Mouse (Mus musculus): ENCODE data around the gene Fam198a. TPM values are rescaled to one million over a fixed set of nuclear protein-coding genes. Genes with fewer than 3 reads are reported as not detected.

Fam198a gene
- total RNA-seq, 2 experiments from 2014 or later: 3.1 to 4.3 TPM

- intact Hi-C loops (cut with DNase I; ENCODE audit: low total_unique reads): no loop called here
- DNase-seq: no peak
Measured at GRCm38 (mm10) chr9:121924901-121925560, 25.8 kb upstream of the Fam198a start.

- intact Hi-C loops (cut with DNase I; ENCODE audit: low total_unique reads): no loop called here
- DNase-seq: no peak
Measured at GRCm38 (mm10) chr9:121925959-121926358, 24.8 kb upstream of the Fam198a start.

- DNase-seq: no peak
- intact Hi-C loops (cut with DNase I; ENCODE audit: low total_unique reads): no loop called here
Measured at GRCm38 (mm10) chr9:121926634-121927405, 24.0 kb upstream of the Fam198a start.

GRCm38 (mm10) chr9:121927721-121928120 lies 23.1 kb upstream of the Fam198a start:
- DNase-seq: no peak
- intact Hi-C loops (cut with DNase I; ENCODE audit: low total_unique reads): no loop called here

GRCm38 (mm10) chr9:121928498-121928897 lies 22.3 kb upstream of the Fam198a start:
- no peak for DNase-seq
- intact Hi-C loops (cut with DNase I; ENCODE audit: low total_unique reads): no loop called here

GRCm38 (mm10) chr9:121934856-121935255 lies 15.9 kb upstream of the Fam198a start:
- no peak for DNase-seq
- intact Hi-C loops (cut with DNase I; ENCODE audit: low total_unique reads): no loop called here

GRCm38 (mm10) chr9:121936952-121937351 lies 13.8 kb upstream of the Fam198a start:
- intact Hi-C loops (cut with DNase I; ENCODE audit: low total_unique reads): no loop called here
- no peak for DNase-seq

- intact Hi-C loops (cut with DNase I; ENCODE audit: low total_unique reads): no loop called here
- no peak for DNase-seq
Measured at GRCm38 (mm10) chr9:121937451-121937864, 13.3 kb upstream of the Fam198a start.

- DNase-seq: no peak
- intact Hi-C loops (cut with DNase I; ENCODE audit: low total_unique reads): no loop called here
Measured at GRCm38 (mm10) chr9:121937944-121938355, 12.8 kb upstream of the Fam198a start.

- no peak for DNase-seq
- intact Hi-C loops (cut with DNase I; ENCODE audit: low total_unique reads): no loop called here
Measured at GRCm38 (mm10) chr9:121943005-121943404, 7.8 kb upstream of the Fam198a start.

GRCm38 (mm10) chr9:121943628-121944027 lies 7.2 kb upstream of the Fam198a start:
- intact Hi-C loops (cut with DNase I; ENCODE audit: low total_unique reads): no loop called here
- no peak for DNase-seq

- peak; percentile 56 for DNase-seq
- intact Hi-C loops (cut with DNase I; ENCODE audit: low total_unique reads): loop anchor here (1.0 kb wide), 1 partner anchor 38 kb away; no protein-coding TSS in a partner anchor
Measured at GRCm38 (mm10) chr9:121947784-121948183, 3.0 kb upstream of the Fam198a start.

GRCm38 (mm10) chr9:121948431-121948830 lies 2.4 kb upstream of the Fam198a start:
- no peak for DNase-seq
- intact Hi-C loops (cut with DNase I; ENCODE audit: low total_unique reads): no loop called here

- no peak for DNase-seq
- intact Hi-C loops (cut with DNase I; ENCODE audit: low total_unique reads): no loop called here
Measured at GRCm38 (mm10) chr9:121951114-121951423, 281 bp downstream of the Fam198a start.

- intact Hi-C loops (cut with DNase I; ENCODE audit: low total_unique reads): no loop called here
- no peak for DNase-seq
Measured at GRCm38 (mm10) chr9:121952596-121952995, 1.8 kb downstream of the Fam198a start.

GRCm38 (mm10) chr9:121959966-121960635 lies 9.3 kb downstream of the Fam198a start:
- DNase-seq: no peak
- intact Hi-C loops (cut with DNase I; ENCODE audit: low total_unique reads): no loop called here

GRCm38 (mm10) chr9:121964941-121965340 lies 14.2 kb downstream of the Fam198a start:
- intact Hi-C loops (cut with DNase I; ENCODE audit: low total_unique reads): no loop called here
- no peak for DNase-seq

- no peak for DNase-seq
- intact Hi-C loops (cut with DNase I; ENCODE audit: low total_unique reads): no loop called here
Measured at GRCm38 (mm10) chr9:121968258-121968657, 17.5 kb downstream of the Fam198a start.

GRCm38 (mm10) chr9:121969841-121970381 lies 19.1 kb downstream of the Fam198a start:
- DNase-seq: peak; percentile 36
- intact Hi-C loops (cut with DNase I; ENCODE audit: low total_unique reads): no loop called here

GRCm38 (mm10) chr9:121973207-121973606 lies 22.4 kb downstream of the Fam198a start:
- intact Hi-C loops (cut with DNase I; ENCODE audit: low total_unique reads): no loop called here
- peak; percentile 65 for DNase-seq
